Mouse (Mus musculus): ENCODE data around the gene Snapin. TPM values are rescaled to one million over a fixed set of nuclear protein-coding genes. Genes with fewer than 3 reads are reported as not detected.

Snapin gene
- polyA plus RNA-seq, 1 experiment from 2014 or later, result 76.8 TPM

- H3K27me3 ChIP-seq (replicated peaks; ENCODE audit: control insufficient read depth, insufficient read depth, low read length), result peaks cover 10% of the 10 kb centered on the region
- peaks cover 8% of the 10 kb centered on the region; the same call in 1 of the 2 replicates for H3K4me1 ChIP-seq (replicated peaks; ENCODE audit: control insufficient read depth, insufficient read depth, low read length)
- no peak overlapping the region for H3K4me3 ChIP-seq (replicated peaks; ENCODE audit: low read length)
- no peak overlapping the region for H3K9ac ChIP-seq (replicated peaks; ENCODE audit: low read depth, low read length)
- no peak overlapping the region for H3K4me2 ChIP-seq (ENCODE audit: low read length)
- ATAC-seq, result no peak
- H3K9me3 ChIP-seq (ENCODE audit: control insufficient read depth, low read length), result no peaks in the 10 kb centered on the region
- WGBS, result 87% methylated on average over 4 of the region's 4 CpGs
- H3K27ac ChIP-seq (ENCODE audit: low read length), result no peak overlapping the region
- no peaks in the 10 kb centered on the region for H3K36me3 ChIP-seq (ENCODE audit: control insufficient read depth, insufficient read depth)
Measured at GRCm38 (mm10) chr3:90517711-90518110, 26.9 kb upstream of the Snapin start.

DNA sequence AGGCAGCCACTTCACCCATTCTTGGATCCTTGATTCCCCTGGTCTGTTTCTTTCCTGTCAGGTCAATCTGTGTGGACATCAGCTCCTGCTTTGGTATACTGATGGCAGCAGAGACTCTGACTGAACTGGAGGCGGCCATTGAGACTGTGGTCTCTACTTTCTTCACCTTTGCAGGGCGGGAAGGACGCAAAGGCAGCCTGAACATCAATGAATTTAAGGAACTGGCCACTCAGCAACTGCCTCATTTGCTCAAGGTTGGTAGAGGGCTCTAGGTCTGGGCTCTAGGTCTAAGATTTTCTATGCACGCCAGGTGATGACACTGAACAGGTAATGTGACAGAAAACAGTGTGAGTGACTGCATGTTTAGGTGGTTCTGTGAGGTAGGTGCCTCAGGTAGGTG, 25.0 kb upstream of the Snapin start:
- no peaks in the 10 kb centered on the region for H3K9me3 ChIP-seq (ENCODE audit: control insufficient read depth, low read length)
- H3K9ac ChIP-seq (replicated peaks; ENCODE audit: low read depth, low read length), result no peak overlapping the region
- no peak overlapping the region for H3K4me3 ChIP-seq (replicated peaks; ENCODE audit: low read length)
- no peak overlapping the region for H3K27ac ChIP-seq (ENCODE audit: low read length)
- H3K36me3 ChIP-seq (ENCODE audit: control insufficient read depth, insufficient read depth), result no peaks in the 10 kb centered on the region
- H3K27me3 ChIP-seq (replicated peaks; ENCODE audit: control insufficient read depth, insufficient read depth, low read length), result peaks cover 10% of the 10 kb centered on the region
- H3K4me1 ChIP-seq (replicated peaks; ENCODE audit: control insufficient read depth, insufficient read depth, low read length), result peaks cover 8% of the 10 kb centered on the region; the same call in 1 of the 2 replicates
- WGBS, result 94% methylated on average over 4 of the region's 4 CpGs
- ATAC-seq, result no peak
- H3K4me2 ChIP-seq (ENCODE audit: low read length), result no peak overlapping the region

DNA sequence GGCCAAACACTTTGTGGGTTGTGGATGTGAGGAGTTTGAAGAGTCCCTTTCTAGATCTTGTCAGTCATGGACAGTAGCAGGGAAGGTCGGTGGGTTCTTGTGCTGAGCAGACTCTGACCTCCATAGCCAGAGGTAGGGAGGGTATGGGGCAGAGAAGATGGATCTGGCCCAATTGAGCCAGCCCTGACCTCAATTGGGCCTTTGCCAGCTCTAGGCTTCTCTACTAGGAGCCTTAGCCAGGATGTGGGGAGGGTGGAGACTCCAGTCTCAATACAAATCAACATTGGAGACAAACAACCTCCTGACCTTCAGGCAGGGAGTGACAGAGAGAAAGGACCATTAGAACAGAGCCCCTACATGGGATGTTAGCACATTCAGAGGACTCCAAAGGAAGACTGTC, 24.4 kb upstream of the Snapin start:
- Histone ChIP-seq H3K9ac (replicated peaks; ENCODE audit: low read depth, low read length) (no peak overlapping the region), H3K27ac (ENCODE audit: low read length) (no peak overlapping the region), H3K27me3 (replicated peaks; ENCODE audit: control insufficient read depth, insufficient read depth, low read length) (peaks cover 10% of the 10 kb centered on the region), H3K4me1 (replicated peaks; ENCODE audit: control insufficient read depth, insufficient read depth, low read length) (peaks cover 8% of the 10 kb centered on the region; the same call in 1 of the 2 replicates), H3K4me3 (replicated peaks; ENCODE audit: low read length) (peak overlapping the region; percentile 26), H3K9me3 (ENCODE audit: control insufficient read depth, low read length) (no peaks in the 10 kb centered on the region), H3K36me3 (ENCODE audit: control insufficient read depth, insufficient read depth) (no peaks in the 10 kb centered on the region), H3K4me2 (ENCODE audit: low read length) (peak overlapping the region; percentile 57)
- ATAC-seq, result no peak
- 37% methylated on average over 1 of the region's 1 CpGs for WGBS

DNA sequence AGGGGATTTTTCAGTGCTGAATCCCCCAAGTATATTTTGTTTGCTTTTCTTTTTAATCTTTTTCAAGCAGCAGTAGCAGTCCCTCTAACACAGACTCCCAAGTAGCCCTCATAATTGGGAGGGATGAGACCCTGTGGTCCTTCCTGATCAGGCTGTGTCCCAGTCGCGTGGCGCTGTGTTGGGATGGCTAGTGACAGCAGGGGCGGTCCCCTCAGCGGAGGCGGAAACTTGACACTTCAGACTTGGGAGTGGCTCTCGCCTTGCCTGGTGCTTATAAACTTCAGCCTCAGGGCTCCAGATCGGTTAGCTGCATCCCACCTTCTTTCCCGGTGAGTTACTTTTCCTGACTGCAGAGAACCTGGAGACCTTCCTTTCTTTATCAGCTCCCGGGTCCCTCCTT, 23.9 kb upstream of the Snapin start:
- Histone ChIP-seq H3K4me1 (replicated peaks; ENCODE audit: control insufficient read depth, insufficient read depth, low read length) (peaks cover 9% of the 10 kb centered on the region; the same call in 1 of the 2 replicates), H3K36me3 (ENCODE audit: control insufficient read depth, insufficient read depth) (no peaks in the 10 kb centered on the region), H3K4me3 (replicated peaks; ENCODE audit: low read length) (peak overlapping the region; percentile 26), H3K9me3 (ENCODE audit: control insufficient read depth, low read length) (no peaks in the 10 kb centered on the region), H3K4me2 (ENCODE audit: low read length) (peak overlapping the region; percentile 57), H3K27me3 (replicated peaks; ENCODE audit: control insufficient read depth, insufficient read depth, low read length) (peaks cover 10% of the 10 kb centered on the region), H3K9ac (replicated peaks; ENCODE audit: low read depth, low read length) (peak overlapping the region; percentile 36; the same call in 1 of the 2 replicates), H3K27ac (ENCODE audit: low read length) (no peak overlapping the region)
- ATAC-seq, result peak; percentile 63
- WGBS, result 2% methylated on average over 10 of the region's 10 CpGs

DNA sequence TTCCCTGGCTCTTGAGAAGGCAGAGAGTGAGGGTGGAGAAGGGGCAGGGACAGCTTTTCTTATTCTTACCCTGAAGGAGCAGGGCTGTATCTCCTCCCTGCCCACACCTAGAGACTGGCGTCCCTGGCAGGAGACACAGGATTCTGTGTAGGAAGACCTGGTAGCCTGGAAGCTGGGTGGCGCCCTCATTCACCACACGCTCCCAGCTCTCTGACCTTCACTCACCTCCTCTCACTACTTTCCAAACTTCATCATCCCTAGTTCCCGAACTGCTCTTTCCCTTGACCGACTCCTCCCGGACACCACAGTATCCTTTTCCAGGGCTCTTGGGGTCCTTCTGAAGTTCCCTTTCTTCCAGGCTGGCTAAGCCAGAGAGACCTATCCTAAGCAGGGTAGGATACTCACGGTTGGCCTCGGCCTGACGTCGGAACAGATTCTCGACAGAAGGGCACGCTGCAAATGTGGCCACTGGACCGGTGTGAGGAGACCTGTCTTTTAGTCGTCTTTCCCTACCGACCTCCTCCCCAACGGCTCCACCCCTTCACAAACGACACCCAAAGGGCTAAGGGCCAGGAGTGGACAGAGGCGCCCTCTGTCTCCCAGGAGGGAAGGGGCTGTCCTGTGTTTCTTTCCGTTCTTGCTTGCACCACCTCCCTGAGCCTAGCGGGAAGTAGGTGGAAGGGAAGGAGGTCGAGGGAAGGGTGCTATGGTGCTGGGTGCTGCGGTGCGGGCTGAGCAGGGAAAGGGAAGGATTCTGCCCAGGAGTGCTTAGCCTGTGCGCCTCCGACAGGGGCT, 23.2 kb upstream of the Snapin start, which contains the start of the genes S100a1 and S100a13:
Gene S100a1 (minus strand): TSS at position 597 of the 795 bp plus-strand sequence.
Gene S100a13 (plus strand): TSS at position 640 of the 795 bp plus-strand sequence.
- Histone ChIP-seq H3K27me3 (replicated peaks; ENCODE audit: control insufficient read depth, insufficient read depth, low read length) (peaks cover 10% of the 10 kb centered on the region), H3K4me3 (replicated peaks; ENCODE audit: low read length) (peak within 1 kb of the TSS; percentile 26), H3K9me3 (ENCODE audit: control insufficient read depth, low read length) (no peaks in the 10 kb centered on the region), H3K27ac (ENCODE audit: low read length) (no peak within 1 kb of the TSS), H3K4me1 (replicated peaks; ENCODE audit: control insufficient read depth, insufficient read depth, low read length) (peaks cover 10% of the 10 kb centered on the region; the same call in 1 of the 2 replicates), H3K4me2 (ENCODE audit: low read length) (peak within 1 kb of the TSS; percentile 57), H3K9ac (replicated peaks; ENCODE audit: low read depth, low read length) (peak within 1 kb of the TSS; percentile 36; the same call in 1 of the 2 replicates), H3K36me3 (ENCODE audit: control insufficient read depth, insufficient read depth) (no peaks in the 10 kb centered on the region)
- WGBS, result 6% methylated on average over 25 of the region's 25 CpGs
- peak; percentile 16; the same call in 1 of the 2 replicates for ATAC-seq

- no peak for ATAC-seq
- Histone ChIP-seq H3K9me3 (ENCODE audit: control insufficient read depth, low read length) (no peaks in the 10 kb centered on the region), H3K4me2 (ENCODE audit: low read length) (no peak overlapping the region), H3K36me3 (ENCODE audit: control insufficient read depth, insufficient read depth) (no peaks in the 10 kb centered on the region), H3K4me1 (replicated peaks; ENCODE audit: control insufficient read depth, insufficient read depth, low read length) (peaks cover 12% of the 10 kb centered on the region), H3K27me3 (replicated peaks; ENCODE audit: control insufficient read depth, insufficient read depth, low read length) (peaks cover 10% of the 10 kb centered on the region), H3K4me3 (replicated peaks; ENCODE audit: low read length) (no peak overlapping the region), H3K27ac (ENCODE audit: low read length) (no peak overlapping the region), H3K9ac (replicated peaks; ENCODE audit: low read depth, low read length) (no peak overlapping the region)
- WGBS, result 84% methylated on average over 9 of the region's 9 CpGs
Measured at GRCm38 (mm10) chr3:90512948-90513642, 22.3 kb upstream of the Snapin start.

DNA sequence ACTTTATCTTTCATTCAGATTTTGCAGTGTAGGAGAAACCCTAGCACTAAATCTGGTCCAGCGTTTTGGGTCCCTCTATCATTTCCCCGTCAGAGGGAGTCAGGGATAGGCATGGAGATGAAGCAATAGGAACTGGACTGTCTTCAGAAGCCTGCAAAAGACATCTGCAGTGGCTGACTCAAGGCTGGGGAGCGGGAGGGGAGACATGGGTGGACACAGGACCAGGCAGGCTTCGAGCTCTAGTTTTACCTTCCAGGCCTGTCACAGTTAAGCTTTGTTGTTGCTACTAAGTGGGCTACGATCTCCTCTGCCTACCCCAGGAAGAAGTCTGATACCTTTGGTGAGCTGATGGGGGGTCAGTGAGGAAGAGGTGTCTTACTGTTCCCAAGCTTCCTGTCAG, 21.4 kb upstream of the Snapin start:
- Histone ChIP-seq H3K4me3 (replicated peaks; ENCODE audit: low read length) (no peak overlapping the region), H3K27me3 (replicated peaks; ENCODE audit: control insufficient read depth, insufficient read depth, low read length) (peaks cover 10% of the 10 kb centered on the region), H3K4me1 (replicated peaks; ENCODE audit: control insufficient read depth, insufficient read depth, low read length) (peaks cover 21% of the 10 kb centered on the region), H3K4me2 (ENCODE audit: low read length) (no peak overlapping the region), H3K9ac (replicated peaks; ENCODE audit: low read depth, low read length) (no peak overlapping the region), H3K27ac (ENCODE audit: low read length) (no peak overlapping the region), H3K9me3 (ENCODE audit: control insufficient read depth, low read length) (no peaks in the 10 kb centered on the region), H3K36me3 (ENCODE audit: control insufficient read depth, insufficient read depth) (peaks cover under 1% of the 10 kb centered on the region; the same call in 1 of the 2 replicates)
- no peak for ATAC-seq
- 83% methylated on average over 5 of the region's 5 CpGs for WGBS

DNA sequence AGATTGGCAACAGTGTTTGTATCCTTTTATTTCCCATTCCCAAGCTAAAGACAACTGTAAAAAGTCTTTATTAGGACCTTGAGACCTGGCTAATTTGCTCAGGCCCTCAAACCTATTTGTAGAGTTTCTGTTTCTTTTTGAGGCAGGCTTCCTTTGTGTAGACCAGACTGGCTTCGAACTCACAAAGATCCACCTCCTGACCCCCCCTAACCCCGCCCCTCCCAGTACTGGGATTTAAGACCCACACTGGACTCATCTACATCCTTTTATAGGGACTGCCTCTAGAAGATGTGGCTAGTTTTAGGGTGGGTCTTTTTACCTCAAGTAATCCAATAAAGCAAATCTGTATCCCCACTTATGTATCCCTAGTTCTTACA, 18.9 kb upstream of the Snapin start:
- Histone ChIP-seq H3K27me3 (replicated peaks; ENCODE audit: control insufficient read depth, insufficient read depth, low read length) (peaks cover 5% of the 10 kb centered on the region), H3K9ac (replicated peaks; ENCODE audit: low read depth, low read length) (peak overlapping the region; percentile 35; the same call in 1 of the 2 replicates), H3K4me3 (replicated peaks; ENCODE audit: low read length) (peak overlapping the region; percentile 99), H3K27ac (ENCODE audit: low read length) (peak overlapping the region; percentile 70; the same call in 1 of the 2 replicates), H3K9me3 (ENCODE audit: control insufficient read depth, low read length) (no peaks in the 10 kb centered on the region), H3K36me3 (ENCODE audit: control insufficient read depth, insufficient read depth) (peaks cover 18% of the 10 kb centered on the region), H3K4me1 (replicated peaks; ENCODE audit: control insufficient read depth, insufficient read depth, low read length) (peaks cover 22% of the 10 kb centered on the region), H3K4me2 (ENCODE audit: low read length) (peak overlapping the region; percentile 58)
- peak; percentile 13 for ATAC-seq
- 9% methylated on average over 2 of the region's 2 CpGs for WGBS

Measured in forebrain, embryonic 16.5 days (tissue).